Mouse (Mus musculus) CH12.LX (cell line): ENCODE data around the gene Grk3. TPM values are rescaled to one million over a fixed set of nuclear protein-coding genes. Genes with fewer than 3 reads are reported as not detected.

Experiments used
- DNase-seq: peaks from one replicate; pipeline ENCODE4 v3.0.0-alpha.2; 2013; ENCODE audit errors: extremely low read depth
- H3K27ac ChIP-seq: 2 replicates; pipeline ENCODE4 v1.5.1; 2012; ENCODE audit warnings: low read depth, mild to moderate bottlenecking, control low read depth, moderate library complexity; ENCODE audit not compliant: insufficient read depth
- H3K27me3 ChIP-seq: replicated peaks from 2 replicates; pipeline ENCODE3; 2012; ENCODE audit warnings: inconsistent platforms
- H3K36me3 ChIP-seq, 2 experiments: replicated peaks in 1 of 2; 2 replicates each; pipeline versions ENCODE3 to v1.6.1; 2012; ENCODE audit warnings: inconsistent platforms in 1 of 2, low read length in 1 of 2, mild to moderate bottlenecking in 1 of 2, mixed read lengths in 1 of 2, moderate library complexity in 1 of 2; ENCODE audit not compliant: control insufficient read depth in 1 of 2, insufficient read depth in 1 of 2
- H3K4me1 ChIP-seq, 2 experiments: 2 replicates each; pipeline ENCODE4 v1.6.1; 2012; ENCODE audit warnings: inconsistent platforms in 1 of 2, moderate library complexity in 1 of 2; ENCODE audit not compliant: insufficient read depth in 2 of 2, control insufficient read depth in 1 of 2
- H3K4me2 ChIP-seq: 2 replicates; pipeline ENCODE4 v1.6.1; 2012; ENCODE audit warnings: low read depth, mild to moderate bottlenecking, control low read depth; ENCODE audit not compliant: poor library complexity, insufficient read depth, severe bottlenecking
- H3K4me3 ChIP-seq, 3 experiments: fragments of 150-350 bp in 1 of 3; sonication (generic) in 1 of 3; replicated peaks in 1 of 3; 2 replicates each; pipeline versions ENCODE3 to v1.5.1; 2011 to 2012; ENCODE audit warnings: low read depth in 2 of 3, low read length in 2 of 3, mild to moderate bottlenecking in 2 of 3, moderate library complexity in 2 of 3, control low read depth in 1 of 3, improper control_type of control experiment in 1 of 3, inconsistent platforms in 1 of 3, mixed read lengths in 1 of 3; ENCODE audit not compliant: poor library complexity in 1 of 3
- H3K79me2 ChIP-seq: replicated peaks from 2 replicates; pipeline ENCODE4 v1.6.1; 2012; ENCODE audit warnings: mild to moderate bottlenecking, moderate library complexity; ENCODE audit not compliant: control insufficient read depth, poor library complexity, insufficient read depth, severe bottlenecking; ENCODE audit errors: extremely low read depth
- H3K9ac ChIP-seq: 2 replicates; pipeline ENCODE4 v1.6.1; 2012; ENCODE audit warnings: low read depth, mild to moderate bottlenecking, control low read depth, moderate library complexity; ENCODE audit not compliant: insufficient read depth
- H3K9me3 ChIP-seq: replicated peaks from 2 replicates; pipeline ENCODE3; 2012; ENCODE audit warnings: low read length, inconsistent platforms, mixed read lengths
- CHD2 ChIP-seq: IDR thresholded peaks from 2 replicates; pipeline ENCODE4 v1.6.1; 2011; ENCODE audit warnings: low read length, improper control_type of control experiment
- CTCF ChIP-seq, 2 experiments: IDR thresholded peaks in 1 of 2; conservative IDR thresholded peaks in 1 of 2; 2 replicates each; pipeline ENCODE4 v1.5.1; 2011 to 2012; ENCODE audit warnings: low read depth in 2 of 2, low read length in 2 of 2, improper control_type of control experiment in 1 of 2, inconsistent platforms in 1 of 2, mild to moderate bottlenecking in 1 of 2, moderate library complexity in 1 of 2
- E2F4 ChIP-seq: IDR thresholded peaks from 2 replicates; pipeline ENCODE4 v1.6.1; 2011; ENCODE audit warnings: low read depth, low read length, improper control_type of control experiment; ENCODE audit not compliant: insufficient replicate concordance
- EP300 ChIP-seq: IDR thresholded peaks from 2 replicates; pipeline ENCODE4 v1.6.1; 2011; ENCODE audit warnings: low read length, improper control_type of control experiment
- HCFC1 ChIP-seq: IDR thresholded peaks from 2 replicates; pipeline ENCODE4 v1.6.1; 2012; ENCODE audit warnings: low read depth, mild to moderate bottlenecking, inconsistent platforms, low read length, improper control_type of control experiment
- IRF4 ChIP-seq: IDR thresholded peaks from 2 replicates; pipeline ENCODE4 v1.6.1; 2014; ENCODE audit warnings: low read depth, mild to moderate bottlenecking, inconsistent platforms, low read length, improper control_type of control experiment
- JUN ChIP-seq: IDR thresholded peaks from 2 replicates; pipeline ENCODE4 v1.6.1; 2011; ENCODE audit warnings: low read depth, mild to moderate bottlenecking, low read length, improper control_type of control experiment, moderate library complexity; ENCODE audit not compliant: insufficient read depth
- MAX ChIP-seq: IDR thresholded peaks from 2 replicates; pipeline ENCODE4 v1.6.1; 2011; ENCODE audit warnings: low read length, improper control_type of control experiment
- MAZ ChIP-seq: IDR thresholded peaks from 2 replicates; pipeline ENCODE4 v1.6.1; 2012; ENCODE audit warnings: low read depth, mild to moderate bottlenecking, inconsistent platforms, low read length, improper control_type of control experiment, moderate library complexity
- MYC ChIP-seq: IDR thresholded peaks from 2 replicates; pipeline ENCODE4 v1.6.1; 2011; ENCODE audit warnings: low read depth, mild to moderate bottlenecking, improper control_type of control experiment, low read length
- NRF1 ChIP-seq: IDR thresholded peaks from 2 replicates; pipeline ENCODE4 v1.6.1; 2014; ENCODE audit warnings: low read depth, mild to moderate bottlenecking, inconsistent platforms, low read length, improper control_type of control experiment, moderate library complexity
- PAX5 ChIP-seq: IDR thresholded peaks from 2 replicates; pipeline ENCODE4 v1.6.1; 2012; ENCODE audit warnings: low read length, inconsistent platforms, mixed read lengths
- POLR2A ChIP-seq: IDR thresholded peaks from 2 replicates; pipeline ENCODE4 v1.6.1; 2011; ENCODE audit warnings: low read depth, mild to moderate bottlenecking, improper control_type of control experiment, low read length
- POLR2AphosphoS2 ChIP-seq: IDR thresholded peaks from 2 replicates; pipeline ENCODE4 v1.6.1; 2011; ENCODE audit warnings: low read depth, low read length, improper control_type of control experiment
- RAD21 ChIP-seq: IDR thresholded peaks from 2 replicates; pipeline ENCODE4 v1.6.1; 2011; ENCODE audit warnings: low read depth, mild to moderate bottlenecking, low read length, improper control_type of control experiment, moderate library complexity
- SMC3 ChIP-seq: IDR thresholded peaks from 2 replicates; pipeline ENCODE4 v1.6.1; 2011; ENCODE audit warnings: low read depth, low read length, improper control_type of control experiment
- TBP ChIP-seq: conservative IDR thresholded peaks from 2 replicates; pipeline ENCODE4 v1.6.1; 2011; ENCODE audit warnings: low read depth, low read length, improper control_type of control experiment
- UBTF ChIP-seq: IDR thresholded peaks from 2 replicates; pipeline ENCODE4 v1.6.1; 2012; ENCODE audit warnings: low read depth, mild to moderate bottlenecking, inconsistent platforms, low read length, improper control_type of control experiment, moderate library complexity
- USF1 ChIP-seq: IDR thresholded peaks from 2 replicates; pipeline ENCODE4 v1.6.1; 2014; ENCODE audit warnings: low read depth, mild to moderate bottlenecking, inconsistent platforms, low read length, improper control_type of control experiment
- USF2 ChIP-seq: conservative IDR thresholded peaks from 2 replicates; pipeline ENCODE4 v1.6.1; 2011; ENCODE audit warnings: low read depth, low read length, improper control_type of control experiment
- ZKSCAN1 ChIP-seq: IDR thresholded peaks from 2 replicates; pipeline ENCODE4 v1.6.1; 2012; ENCODE audit warnings: low read depth, inconsistent platforms, low read length, improper control_type of control experiment, borderline replicate concordance
- ZNF384 ChIP-seq: IDR thresholded peaks from 2 replicates; pipeline ENCODE4 v1.6.1; 2012; ENCODE audit warnings: low read depth, low read length, improper control_type of control experiment, inconsistent platforms
- dilution Hi-C: fragments of 300-500 bp; cut with MboI; formaldehyde crosslinking; loops from 2 replicates; pipeline ENCODE4 v1.14.3; 2020; ENCODE audit warnings: low sequenced_read_pairs; ENCODE audit not compliant: extremely low pct_unique_long_range_greater_than_20kb, extremely low pct_ligation_motif_present
- in situ Hi-C: fragments of 300-500 bp; cut with MboI; formaldehyde crosslinking; loops from 3 replicates; pipeline ENCODE4 v1.14.3; 2019; ENCODE audit warnings: low sequenced_read_pairs, low pct_ligation_motif_present, low pct_unique_long_range_greater_than_20kb, mixed read lengths
- polyA plus RNA-seq: library from polyadenylated mRNA; unstranded; fragments of >175 nt; gene quantifications from 2 replicates; pipeline ENCODE4 v1.2.1, GENCODE M21; 2012; ENCODE audit warnings: low read depth; ENCODE audit not compliant: insufficient read length
- total RNA-seq, 2 experiments: library from RNA; depleted of rRNA; stranded (reverse); fragments of 300-350 nt in 1 of 2; fragments of >200 nt in 1 of 2; gene quantifications; 2 replicates each; pipeline ENCODE4 v1.2.3; 2012 to 2014

The Grk3 gene
- total and polyA plus RNA-seq, 3 experiments, result not detected

- Histone ChIP-seq H3K36me3 (no peaks in the 10 kb centered on the region), H3K27ac (no peak overlapping the region), H3K27me3 (no peaks in the 10 kb centered on the region), H3K79me2 (no peaks in the 10 kb centered on the region), H3K9me3 (peaks cover 87% of the 10 kb centered on the region), H3K4me1 (no peaks in the 10 kb centered on the region), H3K9ac (no peak overlapping the region), H3K4me2 (no peak overlapping the region), H3K4me3 (no peak overlapping the region)
- in situ Hi-C loops (no loop called here), dilution Hi-C loops (no loop called here)
- TF ChIP-seq POLR2A, result no peak
- TF ChIP-seq HCFC1, result no peak
- no peak for TF ChIP-seq PAX5
- no peak for TF ChIP-seq TBP
- DNase-seq, result no peak
These were observed 93.7 kb downstream of the Grk3 start for GRCm38 (mm10) chr5:112921914-112922313.

- in situ Hi-C loops (no loop called here), dilution Hi-C loops (no loop called here)
- no peaks in the 10 kb centered on the region for H3K27me3 ChIP-seq
- no peaks in the 10 kb centered on the region for H3K79me2 ChIP-seq
- H3K36me3 ChIP-seq, result no peaks in the 10 kb centered on the region
- no peak for DNase-seq
- peaks cover 80% of the 10 kb centered on the region for H3K9me3 ChIP-seq
- no peak overlapping the region for H3K4me2 ChIP-seq
- H3K4me3 ChIP-seq, result no peak overlapping the region
- H3K4me1 ChIP-seq, result no peaks in the 10 kb centered on the region
- TF ChIP-seq SMC3, result no peak
- no peak overlapping the region for H3K9ac ChIP-seq
- no peak overlapping the region for H3K27ac ChIP-seq
These were observed 105.2 kb downstream of the Grk3 start for GRCm38 (mm10) chr5:112910381-112910780.

GRCm38 (mm10) chr5:112908169-112908614 is 107.4 kb downstream of the Grk3 start:
- dilution Hi-C loops, result no loop called here
- no peak overlapping the region for H3K9ac ChIP-seq
- no peaks in the 10 kb centered on the region for H3K36me3 ChIP-seq
- no peak for DNase-seq
- in situ Hi-C loops, result no loop called here
- H3K4me2 ChIP-seq, result no peak overlapping the region
- no peaks in the 10 kb centered on the region for H3K27me3 ChIP-seq
- no peaks in the 10 kb centered on the region for H3K79me2 ChIP-seq
- no peak overlapping the region for H3K27ac ChIP-seq
- peaks cover 58% of the 10 kb centered on the region for H3K9me3 ChIP-seq
- H3K4me3 ChIP-seq, result no peak overlapping the region
- H3K4me1 ChIP-seq, result no peaks in the 10 kb centered on the region
- TF ChIP-seq E2F4 (no peak), CTCF (conservative IDR thresholded peaks at IDR 0.05 in 1 of 2, IDR thresholded peaks at IDR 0.05 in 1 of 2; ENCODE audit: low read depth in 2 of 2, low read length in 2 of 2) (no peak), JUN (no peak), ZKSCAN1 (no peak), CHD2 (no peak), RAD21 (no peak), ZNF384 (no peak), IRF4 (no peak), POLR2A (no peak), SMC3 (no peak), POLR2AphosphoS2 (no peak), MYC (no peak), NRF1 (no peak), EP300 (no peak), USF2 (no peak), USF1 (no peak), UBTF (no peak), MAX (no peak), MAZ (no peak)
